ENCODE assay signal across 26 mouse cellular contexts in the genomic region with DNA sequence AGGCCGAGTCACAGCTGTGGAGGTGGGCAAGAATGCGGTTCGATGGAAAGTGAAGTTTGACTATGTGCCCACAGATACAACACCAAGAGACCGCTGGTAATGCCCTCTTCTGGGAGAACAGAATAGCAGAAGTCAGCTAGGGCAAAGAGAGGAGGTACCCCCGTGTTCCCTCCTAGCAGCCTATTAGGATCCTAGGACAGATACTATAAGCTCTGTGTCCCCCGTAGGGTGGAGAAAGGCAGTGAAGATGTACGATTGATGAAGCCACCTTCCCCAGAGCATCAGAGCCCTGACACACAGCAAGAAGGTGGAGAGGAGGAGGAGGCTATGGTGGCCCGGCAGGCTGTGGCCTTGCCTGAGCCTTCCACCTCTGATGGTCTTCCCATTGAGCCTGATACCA.
"Had no signal": no experiment of that assay in that cellular context is flagged by ENCODE, and none has a peak within 500 bp of the region (broad histone marks: within the 10 kb centered on the region; RNA-seq: fewer than 3 reads in every experiment).

No protein-coding gene starts in this region.

- H3K9ac ChIP-seq: heart, embryonic 12.5 days; heart, embryonic 13.5 days; heart, embryonic 15.5 days; hindbrain, embryonic 12.5 days; hindbrain, embryonic 13.5 days; hindbrain, embryonic 14.5 days; hindbrain, embryonic 15.5 days; intestine, embryonic 15.5 days; kidney, embryonic 15.5 days had no signal

- H3K4me3 ChIP-seq: heart, adult 2 months; heart, embryonic 10.5 days; heart, embryonic 12.5 days; heart, embryonic 13.5 days; heart, embryonic 15.5 days; hindbrain, embryonic 10.5 days; hindbrain, embryonic 12.5 days; hindbrain, embryonic 13.5 days; hindbrain, embryonic 15.5 days; intestine, embryonic 15.5 days; kidney, embryonic 15.5 days; layer of hippocampus, adult 2 months had no signal

- H3K9me3 ChIP-seq: heart, embryonic 10.5 days; heart, embryonic 12.5 days; heart, embryonic 13.5 days; heart, embryonic 15.5 days; hindbrain, embryonic 10.5 days; hindbrain, embryonic 12.5 days; hindbrain, embryonic 13.5 days; hindbrain, embryonic 15.5 days; intestine, embryonic 15.5 days; kidney, embryonic 15.5 days had no signal

- H3K27ac ChIP-seq: heart, adult 2 months; heart, embryonic 10.5 days; heart, embryonic 13.5 days; heart, embryonic 15.5 days; hindbrain, embryonic 10.5 days; hindbrain, embryonic 12.5 days; hindbrain, embryonic 13.5 days; hindbrain, embryonic 14.5 days; hindbrain, embryonic 15.5 days; hindbrain, postnatal 0 days; intestine, embryonic 15.5 days; kidney, postnatal 0 days had no signal

- H3K27me3 ChIP-seq: heart, embryonic 12.5 days; heart, embryonic 13.5 days; heart, embryonic 15.5 days; hindbrain, embryonic 12.5 days; hindbrain, embryonic 13.5 days; hindbrain, embryonic 15.5 days; intestine, embryonic 15.5 days; kidney, embryonic 15.5 days had no signal

- H3K4me2 ChIP-seq: heart, embryonic 11.5 days; heart, embryonic 12.5 days; heart, embryonic 13.5 days; heart, embryonic 15.5 days; hindbrain, embryonic 12.5 days; hindbrain, embryonic 13.5 days; hindbrain, embryonic 14.5 days; hindbrain, embryonic 15.5 days; intestine, embryonic 15.5 days; kidney, embryonic 15.5 days had no signal

- DNase-seq: heart, adult 2 months; heart, postnatal 10 days; heart, postnatal 36 days; heart, postnatal 4 days; kidney, adult 11 months; layer of hippocampus, adult 9-11 months; layer of hippocampus, postnatal 36 days had no signal

- ATAC-seq: hindbrain, embryonic 16.5 days; hindbrain, postnatal 0 days; inflammation-experienced regulatory T-cells, adult 6 months; intestine, embryonic 15.5 days; intestine, embryonic 16.5 days; intestine, postnatal 0 days had no signal

- H3K4me1 ChIP-seq: heart, embryonic 10.5 days; heart, embryonic 12.5 days; heart, embryonic 13.5 days; heart, embryonic 15.5 days; hindbrain, embryonic 10.5 days; hindbrain, embryonic 12.5 days; hindbrain, embryonic 13.5 days; hindbrain, embryonic 15.5 days; intestine, embryonic 15.5 days; kidney, embryonic 15.5 days had no signal
